Mouse (Mus musculus) megakaryocyte progenitor cell, adult 5-6 weeks (primary cell): Measurements from ENCODE around the gene Dqx1. TPM values are rescaled to one million over a fixed set of nuclear protein-coding genes. Genes with fewer than 3 reads are reported as not detected.

Source experiments
- ATAC-seq: replicated peaks from 2 replicates; pipeline ENCODE4 v1.8.0; 2016; ENCODE audit warnings: mild to moderate bottlenecking, moderate TSS enrichment, inconsistent platforms; ENCODE audit not compliant: poor library complexity
- total RNA-seq, 2 experiments: library from RNA; stranded (forward) in 1 of 2; stranded (reverse) in 1 of 2; fragments of 157-497, 149-512 nt in 1 of 2; fragments of 200-1000 nt in 1 of 2; gene quantifications; 2 replicates each; pipeline versions ENCODE4 v1.2.3 to v1.2.4; 2015 to 2017

The Dqx1 gene
- total RNA-seq, 2 experiments from 2014 or later, result 0.75 to 1.2 TPM

DNA sequence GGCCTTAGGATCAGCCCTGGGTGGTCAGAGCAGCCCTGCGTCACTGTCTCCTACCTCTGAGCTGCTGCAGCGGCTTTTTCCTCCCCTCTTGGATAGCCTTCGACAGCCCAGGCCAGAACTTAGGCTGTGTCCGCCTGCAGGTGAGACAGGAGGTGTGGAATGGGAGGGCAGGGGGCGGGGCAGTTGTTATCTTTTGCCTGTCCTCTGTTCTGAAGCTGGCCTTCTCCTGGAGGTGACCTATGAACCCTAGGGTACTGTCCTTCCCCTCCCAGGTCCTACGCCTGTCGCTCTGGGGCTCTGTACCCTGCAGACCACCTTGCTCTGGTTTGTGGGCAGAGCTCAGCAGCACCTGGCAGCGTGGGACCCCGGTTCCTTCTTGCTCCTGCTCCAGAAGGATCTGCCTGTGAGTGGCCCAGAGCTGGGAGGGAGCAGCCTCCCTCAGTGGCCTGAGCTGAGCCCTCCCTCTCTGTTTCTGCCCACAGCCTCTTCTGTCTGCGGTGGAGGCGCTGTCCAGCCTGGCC is 45.5 kb downstream of the Dqx1 start:
- no peak for ATAC-seq

DNA sequence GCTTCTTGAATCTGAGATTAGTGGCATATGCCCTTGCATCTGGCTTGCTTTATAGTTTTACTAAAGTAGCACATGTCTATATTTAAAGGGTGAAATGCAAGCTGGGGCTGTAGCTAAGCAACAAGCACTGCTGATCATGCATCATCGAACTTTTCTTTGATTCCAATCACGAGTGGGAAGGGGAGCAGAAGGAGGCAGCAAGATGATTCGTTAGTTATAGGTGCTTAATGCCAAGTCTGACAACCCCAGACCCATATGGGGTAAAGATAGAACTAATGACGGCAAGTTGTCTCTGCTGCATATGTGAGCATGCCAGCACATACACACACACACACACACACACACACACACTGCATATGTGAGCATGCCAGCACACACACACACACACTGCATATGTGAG is 46.5 kb downstream of the Dqx1 start:
- no peak for ATAC-seq

DNA sequence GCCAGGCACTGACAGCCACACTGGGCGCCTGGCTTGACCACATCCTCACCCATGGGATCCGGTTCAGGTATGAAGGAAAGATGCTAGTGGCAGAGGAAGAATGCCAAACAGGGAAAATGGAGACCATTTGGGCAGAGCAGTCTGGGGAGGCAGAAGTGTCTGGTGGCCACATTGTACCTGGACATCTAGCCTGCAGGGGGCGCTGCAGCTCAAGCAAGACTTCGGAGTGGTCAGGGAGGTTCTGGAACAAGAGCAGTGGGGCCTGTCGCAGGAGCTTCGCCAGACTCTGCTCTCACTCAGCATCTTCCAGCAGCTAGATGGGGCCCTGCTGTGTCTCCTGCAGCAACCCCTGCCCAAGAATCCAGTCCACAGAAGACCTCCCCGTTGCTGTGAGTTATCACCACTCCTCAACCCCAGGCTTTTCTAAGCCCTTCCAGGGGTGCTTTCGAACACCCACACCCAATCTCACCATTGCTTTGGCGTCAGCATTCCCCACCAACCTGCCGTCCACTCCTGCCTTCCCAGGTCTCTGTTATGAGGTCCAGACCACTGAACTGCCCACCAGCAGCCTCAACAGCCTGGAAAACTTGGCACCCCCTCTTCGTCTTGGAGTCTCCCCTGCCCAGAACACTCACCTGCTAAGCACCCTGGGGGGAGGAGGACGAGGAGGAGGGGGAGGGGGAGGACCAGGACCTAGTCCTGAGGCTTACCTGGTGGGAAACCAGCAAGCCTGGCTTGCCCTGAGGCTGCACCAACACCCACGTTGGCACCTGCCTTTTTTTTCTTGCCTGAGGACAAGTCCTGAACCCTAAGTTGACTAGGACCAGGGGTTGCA is 50.1 kb downstream of the Dqx1 start:
- ATAC-seq, result peak; percentile 73

DNA sequence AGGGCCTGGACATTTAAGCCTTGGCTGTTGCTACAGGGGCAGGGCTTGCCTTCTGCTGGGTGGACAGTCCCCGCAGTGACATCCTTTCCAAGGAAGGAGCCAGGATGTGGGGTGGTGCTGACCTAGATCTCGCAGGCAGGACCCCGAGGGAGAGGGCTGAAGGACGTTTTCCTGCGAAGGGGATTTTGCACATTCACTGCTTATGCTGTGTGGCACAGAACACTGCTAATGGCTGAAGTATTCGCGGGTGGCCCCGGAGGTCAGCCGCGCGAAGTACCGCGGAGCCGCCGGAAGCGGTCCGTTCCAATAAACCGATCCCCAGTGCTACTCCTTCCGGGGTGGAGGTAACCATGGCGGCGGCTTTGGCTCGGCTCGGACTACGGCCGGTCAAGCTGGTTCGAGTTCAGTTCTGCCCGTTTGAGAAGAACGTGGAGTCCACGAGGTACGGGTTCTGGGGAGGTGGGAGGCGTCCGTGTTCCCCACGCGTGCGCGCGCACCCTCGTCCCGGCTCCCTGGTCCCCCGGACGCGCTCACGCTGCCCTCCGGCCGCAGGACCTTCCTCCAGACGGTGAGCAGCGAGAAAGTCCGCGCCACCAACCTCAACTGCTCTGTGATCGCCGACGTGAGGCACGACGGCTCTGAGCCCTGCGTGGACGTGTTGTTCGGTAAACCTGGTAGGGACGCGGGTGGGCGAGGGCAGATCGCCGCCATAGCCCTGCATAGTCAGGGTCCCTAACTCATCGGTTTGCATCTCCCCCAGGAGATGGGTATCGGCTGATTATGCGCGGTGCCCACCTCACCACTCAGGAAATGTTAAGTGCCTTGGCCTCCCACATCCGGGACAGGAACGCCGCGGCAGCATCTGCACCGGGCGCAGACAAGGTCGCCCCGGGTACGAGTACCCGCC is 51.4 kb downstream of the Dqx1 start, which contains the start of gene Mrpl53:
Mrpl53 (plus strand) TSS at position 279 of the 907 bp plus-strand sequence.
- ATAC-seq, result peak; percentile 69

DNA sequence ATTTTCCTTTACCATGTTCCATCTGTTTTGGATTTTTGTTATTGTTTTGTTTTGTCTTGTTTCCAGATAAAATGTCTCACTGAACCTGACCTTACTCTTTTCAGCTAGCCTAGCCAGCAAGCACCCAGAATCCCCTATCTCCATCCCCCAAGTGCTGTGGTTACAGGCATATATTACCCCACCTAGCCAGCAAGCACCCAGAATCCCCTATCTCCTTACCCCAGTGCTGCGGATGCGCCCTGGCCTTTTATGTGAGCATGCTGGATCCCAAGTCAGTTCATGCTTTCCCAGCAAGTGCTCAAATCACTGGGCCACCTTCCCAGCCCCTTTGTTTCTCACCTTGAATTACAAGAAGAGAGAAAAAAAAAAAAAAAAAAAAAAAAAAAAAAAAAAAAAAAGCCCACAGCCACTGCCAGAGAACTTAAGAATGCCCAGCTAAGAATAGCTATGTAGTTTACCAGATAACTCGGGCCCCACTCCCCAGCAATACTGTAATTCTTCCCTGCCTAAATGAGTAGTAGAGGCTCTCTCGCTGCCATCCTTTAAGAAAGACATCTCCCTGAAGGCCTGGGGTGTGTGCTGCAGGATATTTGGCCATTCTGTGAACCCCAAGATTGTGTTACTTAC is 54.0 kb downstream of the Dqx1 start:
- no peak for ATAC-seq

GRCm38 (mm10) chr6:83115011-83115671 is 57.5 kb downstream of the Dqx1 start, which contains the start of gene Mogs:
Gene Mogs, plus strand, starts transcription at chr6:83115496.
- peak; percentile 86 for ATAC-seq

- ATAC-seq, result 0 out of 2 replicates have a peak, but pooled peaks have one; percentile 7
Observed at GRCm38 (mm10) chr6:83115682-83116372, 58.2 kb downstream of the Dqx1 start.

DNA sequence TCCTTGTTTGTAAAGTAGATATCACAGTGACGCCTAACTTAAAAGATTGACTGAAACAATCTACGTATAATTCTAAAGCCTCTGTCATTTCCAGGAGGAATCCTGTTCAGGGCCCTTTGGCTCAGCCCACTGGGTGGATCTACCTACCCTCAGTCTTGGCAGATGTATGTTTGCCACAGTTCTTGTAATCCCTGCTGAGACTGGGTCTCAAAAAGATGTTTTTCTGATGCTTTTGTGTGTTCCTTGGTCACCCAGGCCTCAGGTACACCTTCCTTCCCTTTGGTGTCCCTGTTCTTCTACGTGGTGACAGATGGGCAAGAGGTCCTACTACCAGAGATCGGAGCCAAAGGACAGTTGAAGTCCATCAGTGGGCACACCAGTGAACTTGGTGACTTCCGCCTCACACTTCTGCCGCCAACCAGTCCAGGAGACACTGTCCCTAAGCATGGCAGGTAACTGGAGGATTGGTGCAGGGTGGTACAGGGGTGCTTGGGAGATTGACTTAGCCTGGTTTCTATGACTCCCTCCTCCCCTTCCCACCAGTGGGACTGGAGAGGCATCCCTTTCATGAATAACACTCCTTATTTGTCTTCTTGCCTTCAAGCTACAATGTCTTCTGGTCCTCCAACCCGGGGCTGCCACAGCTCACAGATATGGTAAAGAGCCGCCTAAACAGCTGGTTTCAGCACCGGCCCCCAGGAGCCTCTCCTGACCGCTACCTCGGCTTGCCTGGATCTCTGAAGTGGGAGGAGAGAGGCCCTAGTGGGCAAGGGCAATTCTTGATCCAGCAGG is 58.9 kb downstream of the Dqx1 start:
- ATAC-seq, result no peak

Other genes starting within 250 kb of the Dqx1 start
- 0.15 and 0.27 TPM in 2 replicates for gene Sema4f, start 118.1 kb upstream of the Dqx1 start, total RNA-seq (2015)
- gene Sema4f, start 118.1 kb upstream of the Dqx1 start, total RNA-seq (2017), result 0.04 and 0.17 TPM in 2 replicates
- 5.0 and 8.0 TPM in 2 replicates for gene M1ap, start 110.9 kb upstream of the Dqx1 start, total RNA-seq (2015)
- 5.1 and 5.9 TPM in 2 replicates for gene M1ap, start 110.9 kb upstream of the Dqx1 start, total RNA-seq (2017)
- gene Dok1, start 24.4 kb upstream of the Dqx1 start, total RNA-seq (2015), result 6.5 and 6.8 TPM in 2 replicates
- gene Dok1, start 24.4 kb upstream of the Dqx1 start, total RNA-seq (2017), result 14.1 and 18.2 TPM in 2 replicates
- 0.59 and 1.4 TPM in 2 replicates for gene Loxl3, start 23.7 kb upstream of the Dqx1 start, total RNA-seq (2015)
- gene Loxl3, start 23.7 kb upstream of the Dqx1 start, total RNA-seq (2017), result 1.0 and 1.7 TPM in 2 replicates
- gene Aup1, start 3.3 kb upstream of the Dqx1 start, total RNA-seq (2015), result 135 and 178 TPM in 2 replicates
- gene Aup1, start 3.3 kb upstream of the Dqx1 start, total RNA-seq (2017), result 112 and 133 TPM in 2 replicates
- 128 and 129 TPM in 2 replicates for gene Htra2, start 2.6 kb upstream of the Dqx1 start, total RNA-seq (2015)
- gene Htra2, start 2.6 kb upstream of the Dqx1 start, total RNA-seq (2017), result 77.3 and 82.3 TPM in 2 replicates
- gene Tlx2, start 12.4 kb downstream of the Dqx1 start, total RNA-seq (2015), result not detected in 2 replicates
- gene Tlx2, start 12.4 kb downstream of the Dqx1 start, total RNA-seq (2017), result not detected in 2 replicates
- gene Pcgf1, start 20.0 kb downstream of the Dqx1 start, total RNA-seq (2015), result 26.5 and 27.2 TPM in 2 replicates
- 15.3 and 20.4 TPM in 2 replicates for gene Pcgf1, start 20.0 kb downstream of the Dqx1 start, total RNA-seq (2017)
- gene Lbx2, start 28.5 kb downstream of the Dqx1 start, total RNA-seq (2015), result not detected in 2 replicates
- not detected in 2 replicates for gene Lbx2, start 28.5 kb downstream of the Dqx1 start, total RNA-seq (2017)
- 0.20 and 0.79 TPM in 2 replicates for gene Ccdc142, start 43.8 kb downstream of the Dqx1 start, total RNA-seq (2015)
- gene Ccdc142, start 43.8 kb downstream of the Dqx1 start, total RNA-seq (2017), result 0.58 and 1.6 TPM in 2 replicates
- 1.5 and 1.6 TPM in 2 replicates for gene Gm42688, start 43.8 kb downstream of the Dqx1 start, total RNA-seq (2015)
- 2.7 and 3.0 TPM in 2 replicates for gene Gm42688, start 43.8 kb downstream of the Dqx1 start, total RNA-seq (2017)
- gene Mrpl53, start 51.2 kb downstream of the Dqx1 start, total RNA-seq (2015), result 53.6 and 60.8 TPM in 2 replicates
- 19.5 and 29.2 TPM in 2 replicates for gene Mrpl53, start 51.2 kb downstream of the Dqx1 start, total RNA-seq (2017)
- 54.6 and 69.0 TPM in 2 replicates for gene Mogs, start 57.7 kb downstream of the Dqx1 start, total RNA-seq (2015)
- gene Mogs, start 57.7 kb downstream of the Dqx1 start, total RNA-seq (2017), result 122 and 130 TPM in 2 replicates
- 25.8 and 27.8 TPM in 2 replicates for gene Wbp1, start 63.7 kb downstream of the Dqx1 start, total RNA-seq (2015)
- gene Wbp1, start 63.7 kb downstream of the Dqx1 start, total RNA-seq (2017), result 85.0 and 96.7 TPM in 2 replicates
- 20.7 and 24.4 TPM in 2 replicates for gene Ino80b, start 67.6 kb downstream of the Dqx1 start, total RNA-seq (2015)
- gene Ino80b, start 67.6 kb downstream of the Dqx1 start, total RNA-seq (2017), result 35.5 and 44.4 TPM in 2 replicates
- gene Rtkn, start 77.6 kb downstream of the Dqx1 start, total RNA-seq (2015), result 1.9 and 2.4 TPM in 2 replicates
- gene Rtkn, start 77.6 kb downstream of the Dqx1 start, total RNA-seq (2017), result 2.2 and 2.4 TPM in 2 replicates
- gene Wdr54, start 98.6 kb downstream of the Dqx1 start, total RNA-seq (2015), result 0.57 TPM in 1 of 2 replicates, not detected in the other
- under 0.01 and 0.14 TPM in 2 replicates for gene Wdr54, start 98.6 kb downstream of the Dqx1 start, total RNA-seq (2017)
- gene 1700003E16Rik, start 98.6 kb downstream of the Dqx1 start, total RNA-seq (2015), result not detected in 2 replicates
- not detected in 2 replicates for gene 1700003E16Rik, start 98.6 kb downstream of the Dqx1 start, total RNA-seq (2017)
- gene Dctn1, start 108.1 kb downstream of the Dqx1 start, total RNA-seq (2015), result 50.8 and 51.4 TPM in 2 replicates
- 85.9 and 86.2 TPM in 2 replicates for gene Dctn1, start 108.1 kb downstream of the Dqx1 start, total RNA-seq (2017)
- gene Slc4a5, start 162.0 kb downstream of the Dqx1 start, total RNA-seq (2015), result 0.10 TPM in 1 of 2 replicates, not detected in the other
- gene Slc4a5, start 162.0 kb downstream of the Dqx1 start, total RNA-seq (2017), result under 0.01 TPM in 1 of 2 replicates, not detected in the other